Mouse (Mus musculus): ENCODE measurements around the gene Gulp1. TPM values are rescaled to one million over a fixed set of nuclear protein-coding genes. Genes with fewer than 3 reads are reported as not detected.

The Gulp1 gene
- polyA plus RNA-seq (2015; fragmentation: Nextera tagmentation; extraction: Ambion mirVana) = 0.60 and 0.81 TPM in 2 replicates

GRCm38 (mm10) chr1:44551461-44552370 is at the start of gene Gulp1:
Gene Gulp1, plus strand, starts transcription at chr1:44551511.
- under 1% methylated on average over 55 of the region's 55 CpGs for WGBS (ENCODE audit: insufficient replicate concordance)

DNA sequence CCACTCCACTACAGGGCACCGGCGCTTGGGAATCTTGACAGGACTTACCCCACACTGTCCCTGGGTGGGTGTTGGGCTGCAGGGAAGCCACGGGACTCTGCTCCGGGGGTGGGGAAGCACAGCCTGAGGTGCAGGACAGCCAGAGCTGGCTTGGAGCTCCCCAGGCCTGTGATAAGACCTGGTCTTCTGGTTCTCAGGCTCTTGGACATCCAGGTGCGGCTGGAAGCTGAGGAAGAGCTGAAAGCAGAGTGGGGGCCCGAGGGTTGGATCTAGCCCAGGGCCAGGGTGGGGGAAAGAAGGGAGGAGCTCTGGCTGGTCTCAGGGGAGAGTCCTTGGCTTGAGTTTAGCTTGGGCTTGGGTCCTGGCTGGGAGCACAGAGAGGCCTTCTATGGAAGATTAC is 1.1 kb upstream of the Gulp1 start:
- H3K9me3 ChIP-seq (replicated peaks) = no peaks in the 10 kb centered on the region
- 55% methylated on average over 6 of the region's 6 CpGs for WGBS (ENCODE audit: insufficient replicate concordance)
- no peak overlapping the region for H3K4me2 ChIP-seq
- no peak overlapping the region for H3K4me3 ChIP-seq (replicated peaks)
- no peak overlapping the region for H3K27ac ChIP-seq (replicated peaks)
- H3K9ac ChIP-seq = no peak overlapping the region
- H3K27me3 ChIP-seq = peaks cover 19% of the 10 kb centered on the region
- ATAC-seq (ENCODE audit: insufficient read depth) = no peak
- peaks cover 5% of the 10 kb centered on the region; the same call in 1 of the 2 replicates for H3K4me1 ChIP-seq (replicated peaks)
- H3K36me3 ChIP-seq (replicated peaks) = no peaks in the 10 kb centered on the region

More at GRCm38 (mm10) chr1:44551461-44552370, at the start of gene Gulp1:
- Histone ChIP-seq H3K9me3 (replicated peaks) (no peaks in the 10 kb centered on the region), H3K27me3 (peaks cover 19% of the 10 kb centered on the region), H3K36me3 (replicated peaks) (no peaks in the 10 kb centered on the region), H3K4me1 (replicated peaks) (peaks cover 5% of the 10 kb centered on the region; the same call in 1 of the 2 replicates), H3K4me2 (peak within 1 kb of the TSS; percentile 70), H3K4me3 (replicated peaks) (peak within 1 kb of the TSS; percentile 49), H3K27ac (replicated peaks) (no peak within 1 kb of the TSS), H3K9ac (no peak within 1 kb of the TSS)
- peak; percentile 34; the same call in 1 of the 2 replicates for ATAC-seq (ENCODE audit: insufficient read depth)

- Histone ChIP-seq H3K36me3 (replicated peaks) (no peaks in the 10 kb centered on the region), H3K4me3 (replicated peaks) (peak overlapping the region; percentile 49), H3K4me1 (replicated peaks) (peaks cover 5% of the 10 kb centered on the region; the same call in 1 of the 2 replicates), H3K27ac (replicated peaks) (no peak overlapping the region), H3K27me3 (peaks cover 19% of the 10 kb centered on the region), H3K9ac (no peak overlapping the region), H3K4me2 (peak overlapping the region; percentile 70), H3K9me3 (replicated peaks) (no peaks in the 10 kb centered on the region)
- ATAC-seq (ENCODE audit: insufficient read depth) = no peak
- 10% methylated on average over 15 of the region's 15 CpGs for WGBS (ENCODE audit: insufficient replicate concordance)
Observed at GRCm38 (mm10) chr1:44552371-44552841, 1.1 kb downstream of the Gulp1 start.

DNA sequence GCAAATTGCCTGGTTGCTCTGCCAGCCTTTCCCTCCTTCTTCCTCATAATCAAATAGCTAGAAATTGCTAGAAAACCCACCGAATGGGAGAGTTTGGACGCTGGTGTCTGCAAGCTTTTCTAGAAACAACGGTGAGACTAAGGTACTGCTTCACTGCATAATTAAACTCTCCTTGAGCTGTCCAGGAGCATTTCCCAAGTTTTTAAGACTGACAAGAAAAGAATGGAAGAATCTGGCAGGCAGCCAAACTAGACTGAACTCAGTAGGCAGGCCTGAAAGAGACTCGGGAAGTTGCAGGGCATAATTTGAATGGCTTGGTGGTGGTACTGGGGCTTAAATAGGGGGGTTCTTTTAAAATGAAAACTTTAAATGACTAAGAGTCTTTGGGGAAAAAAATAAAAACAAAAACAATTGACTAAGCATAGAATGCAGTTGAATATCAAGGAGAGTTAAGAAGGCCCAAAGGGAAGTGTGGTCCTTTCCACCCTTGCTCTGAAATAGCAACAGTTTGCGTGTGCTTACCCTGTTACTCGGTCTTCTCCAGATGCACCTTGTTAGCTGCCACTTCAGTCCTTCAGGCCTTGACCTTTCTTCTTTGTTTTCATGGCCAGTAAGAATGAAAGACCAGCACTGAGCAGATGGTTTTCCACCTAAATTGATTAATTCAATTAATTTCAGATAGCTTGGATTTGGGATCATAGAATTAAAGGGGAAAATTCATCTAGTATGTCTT is 2.0 kb downstream of the Gulp1 start:
- Histone ChIP-seq H3K27ac (replicated peaks) (no peak overlapping the region), H3K27me3 (peaks cover 19% of the 10 kb centered on the region), H3K4me3 (replicated peaks) (no peak overlapping the region), H3K4me1 (replicated peaks) (peaks cover 5% of the 10 kb centered on the region; the same call in 1 of the 2 replicates), H3K36me3 (replicated peaks) (no peaks in the 10 kb centered on the region), H3K9me3 (replicated peaks) (no peaks in the 10 kb centered on the region), H3K4me2 (no peak overlapping the region), H3K9ac (no peak overlapping the region)
- WGBS (ENCODE audit: insufficient replicate concordance) = 58% methylated on average over 6 of the region's 6 CpGs
- no peak for ATAC-seq (ENCODE audit: insufficient read depth)

GRCm38 (mm10) chr1:44567431-44567830 is 16.1 kb downstream of the Gulp1 start:
- H3K27me3 ChIP-seq = no peaks in the 10 kb centered on the region
- H3K9me3 ChIP-seq (replicated peaks) = no peaks in the 10 kb centered on the region
- no peak overlapping the region for H3K4me3 ChIP-seq (replicated peaks)
- no peak overlapping the region for H3K4me2 ChIP-seq
- H3K36me3 ChIP-seq (replicated peaks) = no peaks in the 10 kb centered on the region
- WGBS (ENCODE audit: insufficient replicate concordance) = 73% methylated on average over 4 of the region's 4 CpGs
- ATAC-seq (ENCODE audit: insufficient read depth) = no peak
- H3K4me1 ChIP-seq (replicated peaks) = no peaks in the 10 kb centered on the region
- H3K9ac ChIP-seq = no peak overlapping the region
- no peak overlapping the region for H3K27ac ChIP-seq (replicated peaks)

- H3K4me1 ChIP-seq (replicated peaks) = no peaks in the 10 kb centered on the region
- no peak for ATAC-seq (ENCODE audit: insufficient read depth)
- no peak overlapping the region for H3K4me2 ChIP-seq
- no peaks in the 10 kb centered on the region for H3K36me3 ChIP-seq (replicated peaks)
- no peak overlapping the region for H3K4me3 ChIP-seq (replicated peaks)
- no peaks in the 10 kb centered on the region for H3K9me3 ChIP-seq (replicated peaks)
- H3K27me3 ChIP-seq = no peaks in the 10 kb centered on the region
- 47% methylated on average over 2 of the region's 2 CpGs for WGBS (ENCODE audit: insufficient replicate concordance)
- H3K27ac ChIP-seq (replicated peaks) = no peak overlapping the region
- H3K9ac ChIP-seq = no peak overlapping the region
Observed at GRCm38 (mm10) chr1:44568296-44568695, 17.0 kb downstream of the Gulp1 start.

DNA sequence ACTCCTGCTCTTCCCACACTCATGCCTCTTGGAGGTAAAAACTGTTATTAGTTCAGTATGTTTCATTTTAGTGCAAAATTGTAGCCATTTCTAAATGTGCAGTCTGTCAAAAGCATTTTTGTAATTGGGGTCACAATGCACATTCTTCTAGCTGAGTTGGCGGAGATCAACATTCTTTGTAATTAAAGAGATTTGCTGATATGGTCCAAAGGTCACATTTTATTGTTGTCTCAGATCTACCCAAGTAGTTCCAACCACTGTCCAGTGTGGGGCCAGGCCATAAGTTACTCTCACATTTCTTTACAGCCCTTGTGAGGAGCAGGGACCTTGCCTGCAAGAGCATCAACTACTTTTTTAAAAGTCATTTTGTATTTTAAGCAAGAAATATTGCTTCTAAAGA is 24.7 kb downstream of the Gulp1 start:
- WGBS (ENCODE audit: insufficient replicate concordance) = 71% methylated on average over 1 of the region's 1 CpGs
- Histone ChIP-seq H3K4me3 (replicated peaks) (no peak overlapping the region), H3K27me3 (no peaks in the 10 kb centered on the region), H3K9ac (no peak overlapping the region), H3K9me3 (replicated peaks) (no peaks in the 10 kb centered on the region), H3K36me3 (replicated peaks) (no peaks in the 10 kb centered on the region), H3K4me2 (no peak overlapping the region), H3K4me1 (replicated peaks) (no peaks in the 10 kb centered on the region), H3K27ac (replicated peaks) (no peak overlapping the region)
- no peak for ATAC-seq (ENCODE audit: insufficient read depth)

GRCm38 (mm10) chr1:44576610-44577009 is 25.3 kb downstream of the Gulp1 start:
- Histone ChIP-seq H3K27ac (replicated peaks) (no peak overlapping the region), H3K9ac (no peak overlapping the region), H3K9me3 (replicated peaks) (no peaks in the 10 kb centered on the region), H3K36me3 (replicated peaks) (no peaks in the 10 kb centered on the region), H3K4me3 (replicated peaks) (no peak overlapping the region), H3K27me3 (no peaks in the 10 kb centered on the region), H3K4me1 (replicated peaks) (no peaks in the 10 kb centered on the region), H3K4me2 (no peak overlapping the region)
- WGBS (ENCODE audit: insufficient replicate concordance) = 45% methylated on average over 2 of the region's 2 CpGs
- ATAC-seq (ENCODE audit: insufficient read depth) = no peak

DNA sequence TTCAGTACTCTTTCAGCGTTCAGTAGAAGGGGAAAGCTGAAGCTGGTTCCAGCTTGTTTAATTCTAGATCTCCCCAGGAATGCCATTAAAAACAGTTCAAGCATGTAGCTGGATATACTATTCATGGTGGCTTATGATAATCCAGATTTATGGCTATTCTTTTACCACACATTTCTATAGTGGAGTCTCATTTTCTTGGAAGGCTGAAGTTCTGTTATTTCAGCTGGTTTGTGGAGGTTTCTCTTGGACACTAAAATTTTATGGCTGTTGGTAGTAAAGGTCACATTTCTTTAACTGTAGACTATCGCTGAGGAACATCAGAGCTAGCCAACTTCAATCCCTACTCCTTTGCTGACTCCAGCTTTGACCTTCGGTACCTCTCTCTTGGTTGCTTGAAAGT is 29.1 kb downstream of the Gulp1 start:
- Histone ChIP-seq H3K4me1 (replicated peaks) (no peaks in the 10 kb centered on the region), H3K4me2 (no peak overlapping the region), H3K4me3 (replicated peaks) (no peak overlapping the region), H3K27me3 (no peaks in the 10 kb centered on the region), H3K27ac (replicated peaks) (no peak overlapping the region), H3K9me3 (replicated peaks) (no peaks in the 10 kb centered on the region), H3K36me3 (replicated peaks) (no peaks in the 10 kb centered on the region), H3K9ac (no peak overlapping the region)
- no peak for ATAC-seq (ENCODE audit: insufficient read depth)
- 62% methylated on average over 3 of the region's 3 CpGs for WGBS (ENCODE audit: insufficient replicate concordance)

GRCm38 (mm10) chr1:44584886-44585385 is 33.6 kb downstream of the Gulp1 start:
- WGBS (ENCODE audit: insufficient replicate concordance) = 5% methylated on average over 3 of the region's 3 CpGs
- no peak overlapping the region for H3K4me3 ChIP-seq (replicated peaks)
- no peak overlapping the region for H3K27ac ChIP-seq (replicated peaks)
- H3K4me1 ChIP-seq (replicated peaks) = no peaks in the 10 kb centered on the region
- no peaks in the 10 kb centered on the region for H3K36me3 ChIP-seq (replicated peaks)
- H3K27me3 ChIP-seq = no peaks in the 10 kb centered on the region
- ATAC-seq (ENCODE audit: insufficient read depth) = no peak
- H3K9me3 ChIP-seq (replicated peaks) = no peaks in the 10 kb centered on the region
- H3K4me2 ChIP-seq = no peak overlapping the region
- H3K9ac ChIP-seq = no peak overlapping the region

- 45% methylated on average over 3 of the region's 3 CpGs for WGBS (ENCODE audit: insufficient replicate concordance)
- H3K36me3 ChIP-seq (replicated peaks) = no peaks in the 10 kb centered on the region
Observed at GRCm38 (mm10) chr1:44591742-44592141, 40.4 kb downstream of the Gulp1 start.

More at GRCm38 (mm10) chr1:44591742-44592141, 40.4 kb downstream of the Gulp1 start:
- no peak overlapping the region for H3K4me3 ChIP-seq (replicated peaks)
- no peak for ATAC-seq (ENCODE audit: insufficient read depth)
- H3K9me3 ChIP-seq (replicated peaks) = no peaks in the 10 kb centered on the region
- no peaks in the 10 kb centered on the region for H3K4me1 ChIP-seq (replicated peaks)
- H3K4me2 ChIP-seq = no peak overlapping the region
- H3K27me3 ChIP-seq = no peaks in the 10 kb centered on the region
- no peak overlapping the region for H3K27ac ChIP-seq (replicated peaks)
- no peak overlapping the region for H3K9ac ChIP-seq
